Mouse (Mus musculus) left cerebral cortex, adult 8-10 months (tissue): Measurements from ENCODE around the gene Pdss1. TPM values are rescaled to one million over a fixed set of nuclear protein-coding genes. Genes with fewer than 3 reads are reported as not detected.
A peak's percentile ranks its signal among the peaks of the same experiment; 100 is the strongest.
"Not testable (repeated sequence)": the region's sequence is repeated elsewhere in the genome, so short reads cannot be mapped to it uniquely, and the experiment has no call there.

Experiments used
- DNase-seq, 2 experiments: peaks; one replicate each; pipeline ENCODE4 v3.0.0; 2022; ENCODE audit warnings: low spot score in 2 of 2
- total RNA-seq, 4 experiments: library from RNA; stranded (reverse); gene quantifications; 2 replicates each; pipeline ENCODE4 v1.2.4; 2022

Gene Pdss1
- total RNA-seq, result 10 to 100 TPM; 14.5 to 19.3 (median 15.3) TPM

DNA sequence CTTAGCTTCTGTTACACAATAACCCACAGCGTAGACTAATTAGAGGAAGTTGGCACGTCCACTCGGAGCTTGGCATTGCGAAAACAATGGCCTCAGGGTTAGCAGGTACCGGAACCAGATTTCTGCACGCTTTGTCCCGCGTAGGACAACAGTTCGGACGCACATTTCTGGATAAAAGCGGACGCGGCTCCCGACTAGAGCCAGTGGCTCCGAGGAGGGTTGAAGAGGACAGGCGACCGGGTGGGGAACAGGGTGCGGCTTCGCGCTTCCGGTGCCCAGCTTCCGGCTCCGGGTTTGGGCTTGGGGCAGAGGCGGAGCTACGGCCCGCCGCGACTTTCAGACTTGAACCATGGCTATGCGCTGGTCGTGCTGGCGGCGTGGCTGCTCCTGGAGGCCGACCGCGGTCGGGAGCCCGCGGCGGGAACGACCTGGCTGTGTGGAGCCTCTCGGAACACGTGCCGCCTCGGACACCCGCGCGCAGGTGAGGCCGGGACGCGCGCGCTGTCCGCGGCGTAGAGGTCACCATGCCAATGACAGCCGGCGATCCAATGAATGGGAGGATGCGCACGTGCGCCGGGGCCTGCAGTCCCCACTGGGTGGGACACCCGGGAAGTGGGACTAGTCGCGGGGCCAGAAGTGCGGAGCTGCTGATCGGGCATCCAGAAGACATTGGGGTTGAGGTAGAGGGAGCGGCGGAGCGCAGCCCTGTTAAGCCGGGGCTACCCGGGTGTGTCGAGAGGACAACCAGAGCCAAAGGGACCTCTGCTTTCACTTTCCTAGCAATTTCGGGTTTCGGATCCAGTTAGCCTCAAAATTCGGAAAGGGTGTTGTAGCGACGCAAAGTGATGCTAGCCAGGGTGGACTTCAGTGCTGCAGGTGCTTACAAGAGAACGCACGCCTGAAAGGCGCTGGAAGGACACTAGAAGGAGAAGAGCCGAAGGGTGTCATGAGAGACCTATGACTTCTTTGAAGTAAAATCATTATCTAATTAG lies at the start of gene Pdss1:
Gene Pdss1, plus strand, starts transcription at position 241 of the 992 bp plus-strand sequence.
- DNase-seq, result peak; percentile 74 to 89

DNA sequence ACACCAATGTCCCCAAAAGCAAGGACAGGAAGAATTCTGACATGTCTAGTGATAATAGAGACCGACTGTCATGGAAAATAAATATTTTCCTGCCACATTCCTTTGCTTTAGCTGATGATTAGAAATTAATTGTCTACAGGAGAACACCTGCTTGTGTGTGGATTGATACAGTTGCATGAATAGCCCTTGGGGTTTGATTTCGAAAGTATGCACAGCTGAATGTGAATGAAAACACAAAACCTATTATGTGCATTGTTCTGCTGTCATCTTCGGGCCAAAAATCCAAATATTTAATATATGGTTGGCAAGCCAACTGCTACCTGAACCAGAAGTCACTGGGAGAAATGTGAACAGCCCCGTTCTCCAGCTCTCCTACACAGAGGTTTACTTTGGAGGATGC lies 43.4 kb upstream of the Pdss1 start:
- no peak for DNase-seq

DNA sequence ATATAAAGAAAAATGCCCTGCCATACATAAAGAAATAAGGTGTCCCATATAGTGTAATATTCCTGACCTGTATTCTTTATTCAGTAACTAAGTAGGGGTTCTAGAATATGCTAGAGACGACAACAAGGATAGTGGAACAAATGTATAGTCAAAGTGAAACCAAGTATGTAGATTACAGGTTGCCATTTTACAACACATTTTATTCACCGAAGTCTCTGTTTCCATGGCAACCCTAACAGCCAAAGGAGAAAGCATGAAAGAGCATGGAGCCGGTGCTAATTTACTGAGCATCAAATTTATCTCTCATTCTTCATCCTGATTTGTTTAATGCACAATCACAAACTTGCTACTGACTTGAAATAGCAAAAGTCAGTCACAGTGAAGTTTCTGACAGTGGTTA lies 37.8 kb upstream of the Pdss1 start:
- DNase-seq, result peak in 1 of 2 experiments; percentile 10

DNA sequence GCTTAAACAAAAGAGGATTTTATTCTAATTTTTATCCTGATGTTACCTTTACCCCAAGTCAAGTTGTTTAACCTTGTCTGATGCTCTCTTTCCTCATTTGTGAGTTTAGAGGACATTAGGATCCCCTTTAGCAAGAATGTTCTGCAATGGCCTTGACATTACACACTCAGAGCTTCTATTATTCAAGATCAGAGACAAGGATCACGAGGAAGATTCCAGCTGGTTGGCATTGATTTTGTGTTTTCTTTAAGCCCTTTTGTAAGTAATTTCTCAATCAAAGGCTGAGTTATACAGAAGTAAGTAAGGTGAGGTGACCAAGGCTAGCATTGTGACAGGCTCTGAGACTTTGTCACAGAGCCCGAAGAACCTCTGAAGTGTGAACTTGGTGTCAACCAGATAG lies 33.1 kb upstream of the Pdss1 start:
- DNase-seq, result no peak

DNA sequence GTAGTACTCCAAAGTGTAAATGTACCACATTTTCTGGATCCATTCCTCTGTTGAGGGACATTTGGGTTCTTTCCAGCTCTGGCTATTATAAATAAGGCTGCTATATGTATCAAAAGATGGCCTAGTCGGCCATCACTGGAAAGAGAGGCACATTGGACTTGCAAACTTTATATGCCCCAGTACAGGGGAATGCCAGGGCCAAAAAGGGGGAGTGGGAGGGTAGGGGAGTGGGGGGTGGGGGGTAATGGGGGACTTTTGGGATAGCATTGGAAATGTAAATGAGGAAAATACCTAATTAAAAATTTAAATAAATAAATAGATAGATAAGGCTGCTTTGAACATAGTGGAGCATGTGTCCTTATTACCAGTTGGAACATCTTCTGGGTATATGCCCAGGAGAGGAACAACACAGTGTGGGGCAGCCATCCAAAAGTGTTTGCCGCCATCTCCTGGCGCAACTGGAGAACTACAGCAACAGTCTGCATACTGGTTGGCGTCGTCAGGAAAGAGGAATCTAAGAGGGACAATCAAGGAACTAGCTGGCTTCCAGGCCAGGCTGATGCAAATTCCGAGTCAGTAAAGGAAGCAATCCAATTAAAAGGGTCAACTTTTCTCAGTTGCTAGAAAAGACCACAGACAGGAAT lies 30.8 kb upstream of the Pdss1 start:
- DNase-seq, result peak; percentile 15 to 60

DNA sequence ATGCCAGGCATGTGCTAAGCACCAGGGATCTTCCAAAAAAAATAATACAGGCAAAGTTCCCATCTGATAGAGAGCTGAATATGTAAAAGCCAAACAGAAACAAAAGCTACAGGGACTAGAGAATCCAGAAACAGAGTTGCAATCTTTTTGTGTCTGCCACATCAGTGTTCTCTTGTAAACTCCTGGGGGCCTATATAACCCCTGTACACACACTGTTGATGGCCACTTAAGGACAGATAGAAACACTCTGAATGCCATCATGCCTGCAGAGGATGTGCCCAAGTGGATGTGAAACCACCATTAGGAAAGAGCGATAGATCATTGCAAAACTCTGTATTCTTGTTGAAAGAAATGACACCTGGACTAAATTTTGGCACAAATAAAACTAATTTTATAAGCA lies 29.5 kb upstream of the Pdss1 start:
- DNase-seq, result no peak

DNA sequence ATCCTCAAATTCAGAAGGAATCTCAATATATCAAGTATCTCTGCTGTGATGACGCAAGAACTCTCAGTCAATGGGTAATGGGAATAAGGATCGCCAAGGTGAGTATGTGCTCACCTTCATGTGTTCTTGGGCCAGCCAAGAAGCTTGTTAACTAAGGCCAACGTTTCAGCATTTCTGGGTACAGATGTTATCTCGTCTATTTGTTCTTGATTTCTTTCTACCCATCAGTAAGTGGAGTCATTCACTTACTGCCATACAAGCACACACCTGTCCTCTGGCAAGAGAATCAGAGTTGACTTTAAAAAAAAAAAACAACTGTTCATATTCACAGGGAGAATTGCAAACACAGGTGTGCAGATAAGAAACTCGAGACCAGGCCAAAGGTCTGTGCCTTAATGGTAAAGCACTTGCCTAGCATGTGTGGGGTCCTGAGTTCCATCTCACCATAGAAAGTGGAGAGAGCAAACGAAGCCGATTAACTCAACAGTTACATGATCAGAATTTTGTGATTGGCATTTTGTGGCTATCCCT lies 28.4 kb upstream of the Pdss1 start:
- no peak for DNase-seq

DNA sequence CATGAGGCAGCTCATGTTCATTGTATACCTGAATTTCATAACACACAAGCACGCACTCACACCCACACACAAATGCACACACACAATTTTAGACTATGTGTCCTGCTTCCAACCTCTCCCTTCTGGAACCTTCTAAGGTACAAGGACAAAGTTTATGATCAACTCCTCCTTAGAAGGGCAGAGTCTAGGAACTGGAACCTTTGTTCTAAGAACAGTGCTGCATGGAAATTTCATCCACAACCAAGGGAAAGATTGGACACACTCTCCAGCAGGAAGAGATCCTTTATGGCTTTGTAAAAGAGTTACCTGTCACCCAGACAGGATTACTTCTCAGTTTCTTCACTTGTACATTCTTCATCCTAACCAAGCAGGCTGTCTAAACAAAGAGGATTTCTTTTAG lies 22.2 kb upstream of the Pdss1 start:
- DNase-seq, result no peak

DNA sequence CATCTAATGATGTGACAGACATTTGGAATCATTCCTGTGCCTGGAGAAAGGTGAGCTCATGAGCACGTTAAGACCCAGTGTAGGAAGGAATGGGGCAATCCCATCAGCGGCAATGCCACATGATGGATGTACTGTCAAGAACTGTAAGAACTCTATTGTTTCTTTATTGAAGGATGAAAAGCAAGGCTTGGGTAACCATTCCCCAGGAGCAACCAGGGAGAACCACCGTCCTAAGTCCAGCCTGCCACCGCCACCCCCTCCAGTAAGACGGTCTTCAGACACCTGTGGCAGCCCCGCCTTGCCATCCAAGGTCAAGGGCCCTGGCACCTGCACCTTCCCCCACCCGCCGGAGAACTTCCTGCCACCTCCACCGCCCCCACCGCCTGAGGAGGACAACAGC lies 20.7 kb upstream of the Pdss1 start:
- DNase-seq, result no peak

DNA sequence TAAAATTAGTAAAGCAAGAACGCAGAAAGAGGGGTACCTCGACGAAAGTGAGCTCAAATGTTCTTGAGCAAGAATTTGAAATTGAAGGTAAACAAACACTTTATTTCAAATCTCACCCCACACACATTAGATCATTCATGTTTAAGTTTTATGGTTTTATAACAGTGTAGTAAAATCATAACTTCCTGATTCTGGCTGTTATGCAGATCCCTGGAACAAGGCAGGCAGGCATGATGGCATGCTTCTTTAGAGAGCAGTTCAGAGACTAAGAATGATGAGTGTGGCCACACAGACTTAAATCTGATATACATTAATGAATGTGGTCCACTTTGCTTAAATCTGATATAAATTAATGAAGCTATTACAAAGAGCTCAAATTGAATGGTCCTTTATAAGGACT lies 18.7 kb upstream of the Pdss1 start:
- no peak for DNase-seq

DNA sequence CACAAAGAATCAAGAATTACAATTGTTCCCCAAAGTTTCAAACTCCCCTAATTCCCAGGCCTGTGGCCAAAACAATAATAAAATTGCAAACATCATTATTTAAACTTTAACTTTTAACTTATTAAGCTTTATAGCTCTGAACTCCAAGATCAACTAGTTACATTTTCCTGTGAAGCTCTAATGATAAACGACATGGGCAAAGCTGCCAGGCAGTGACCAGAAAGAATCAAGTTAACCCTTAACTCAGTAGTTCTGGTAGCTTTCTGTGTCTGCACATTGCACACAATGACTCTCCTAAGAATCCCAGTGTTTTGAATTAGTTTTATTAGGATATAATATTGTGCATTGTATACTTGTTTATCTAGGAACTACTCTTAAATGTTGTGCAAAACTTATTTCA lies 16.5 kb upstream of the Pdss1 start:
- no peak for DNase-seq

DNA sequence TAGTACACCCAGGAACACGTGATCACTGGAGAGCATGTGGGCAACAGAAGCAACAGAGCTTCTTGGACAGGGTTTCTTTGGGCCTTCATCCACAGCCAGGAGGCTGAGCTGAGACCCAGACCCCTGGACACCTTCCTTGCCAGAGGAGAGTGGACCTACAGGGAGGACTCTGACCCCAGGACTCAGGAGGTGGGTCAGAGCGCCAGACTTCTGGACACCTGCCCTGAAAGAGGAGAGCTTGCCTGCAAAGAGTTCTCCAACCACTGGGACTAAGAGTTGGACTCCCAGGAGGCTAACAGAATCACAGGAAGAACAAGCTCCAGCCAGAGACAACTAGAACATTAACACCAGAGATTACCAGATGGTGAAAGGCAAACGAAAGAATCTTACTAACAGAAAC lies 14.6 kb upstream of the Pdss1 start:
- not testable (repeated sequence) for DNase-seq

DNA sequence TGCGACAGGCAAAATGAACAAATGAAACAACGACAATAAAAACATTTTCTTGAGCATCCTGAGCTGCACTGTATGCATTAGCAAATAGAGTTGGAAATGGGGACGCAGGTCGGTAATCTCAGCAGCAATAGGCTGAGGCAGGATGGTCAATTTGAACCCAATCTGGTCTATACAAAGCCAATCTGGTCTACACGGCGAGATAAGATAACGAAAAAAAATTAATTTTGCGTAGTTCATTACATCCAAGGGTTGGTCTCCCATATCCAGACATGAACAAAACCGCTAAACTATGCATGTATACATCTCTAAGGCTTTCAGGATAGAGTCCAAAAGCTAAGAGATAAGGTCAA lies 415 bp upstream of the Pdss1 start:
- no peak for DNase-seq

DNA sequence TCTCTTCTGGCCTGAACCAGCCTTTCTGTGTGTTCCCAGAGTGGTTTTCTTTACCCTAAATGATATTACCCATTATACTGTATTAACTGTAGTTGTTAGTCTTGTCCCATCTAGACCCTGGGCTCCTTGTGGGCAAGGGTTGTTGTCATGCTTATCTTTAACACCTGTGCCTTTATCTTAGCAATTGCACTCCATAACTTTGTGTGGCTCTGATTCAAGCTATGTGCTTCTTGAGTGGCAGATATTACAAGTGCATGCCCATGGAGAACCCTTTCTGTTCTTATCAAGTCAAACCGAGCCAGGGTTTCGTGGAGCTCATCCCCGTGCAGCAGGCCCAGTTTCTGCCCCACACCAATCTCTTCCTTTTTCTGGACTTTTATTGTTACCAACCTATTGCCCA lies 8.6 kb downstream of the Pdss1 start:
- no peak for DNase-seq

DNA sequence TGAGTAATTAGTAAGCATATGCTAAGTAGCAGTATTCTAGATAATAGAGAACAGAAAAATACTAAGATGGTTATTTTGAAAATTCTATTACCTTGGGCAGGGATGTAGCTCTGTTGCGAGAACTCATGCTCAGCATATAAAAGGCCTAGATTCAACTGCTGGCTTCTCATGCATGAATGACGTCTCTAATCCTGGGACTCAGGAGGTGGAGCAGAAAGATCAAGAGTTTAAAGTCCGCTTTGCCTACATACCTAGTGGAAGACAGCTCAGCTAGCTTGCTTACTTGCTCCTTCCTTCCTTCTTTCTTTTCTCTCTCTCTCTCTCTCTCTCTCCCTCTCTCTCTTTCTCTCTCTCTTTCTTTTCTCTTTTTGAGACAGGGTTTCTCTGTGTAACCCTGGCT lies 19.1 kb downstream of the Pdss1 start:
- no peak for DNase-seq

DNA sequence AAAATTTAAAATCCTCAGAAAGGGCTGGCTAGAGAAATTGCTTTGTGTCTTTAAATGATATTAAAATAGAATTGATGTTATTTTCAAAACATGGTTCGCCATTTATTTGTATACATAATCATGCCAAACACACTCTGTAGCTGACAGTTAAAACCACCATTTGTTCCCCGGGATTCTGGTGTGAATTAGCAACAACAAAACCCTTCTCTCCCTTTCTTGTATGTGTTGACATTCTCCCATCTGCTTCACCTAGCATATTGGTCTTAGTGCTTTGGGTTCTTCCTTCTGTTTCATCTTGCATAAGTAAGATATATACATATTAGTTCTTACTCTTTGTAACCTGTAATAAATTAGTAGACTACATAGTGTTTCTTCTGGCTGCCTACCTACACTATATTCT lies 23.3 kb downstream of the Pdss1 start:
- DNase-seq, result no peak

DNA sequence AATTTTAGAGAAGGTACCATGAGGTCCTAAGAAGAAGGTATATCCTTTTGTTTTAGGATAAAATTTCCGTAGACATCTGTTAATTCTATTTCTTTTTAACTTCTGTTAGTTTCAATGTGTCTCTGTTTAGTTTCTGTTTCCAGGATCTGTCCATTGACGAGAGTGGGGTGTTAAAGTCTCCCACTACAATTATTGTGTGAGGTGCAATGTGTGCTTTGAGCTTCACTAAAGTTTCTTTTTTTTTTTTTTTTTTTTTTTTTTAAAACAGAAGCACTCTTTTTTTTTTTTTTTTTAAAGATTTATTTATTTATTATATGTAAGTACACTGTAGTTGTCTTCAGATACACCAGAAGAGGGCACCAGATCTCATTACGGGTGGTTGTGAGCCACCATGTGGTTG lies 30.6 kb downstream of the Pdss1 start:
- not testable (repeated sequence) for DNase-seq

DNA sequence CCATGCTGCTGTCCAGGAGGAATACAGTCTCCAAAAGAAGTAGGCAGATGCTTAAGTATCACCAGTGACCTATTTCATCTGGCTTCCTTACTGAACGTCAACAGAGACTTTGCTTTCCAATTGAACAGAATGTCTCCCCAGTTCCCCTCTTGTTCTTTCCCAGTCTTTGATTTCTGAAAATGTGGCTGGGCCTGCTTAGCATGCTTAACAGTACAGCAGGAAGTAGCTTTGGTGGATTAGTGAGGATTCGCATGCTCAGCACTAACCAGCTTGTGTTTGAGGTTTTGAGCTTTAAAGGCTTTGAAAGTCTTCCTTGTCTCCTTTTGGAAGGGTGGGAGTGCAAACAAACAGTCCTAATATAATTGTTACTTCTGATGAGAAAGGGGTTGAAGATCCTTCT lies 32.9 kb downstream of the Pdss1 start:
- DNase-seq, result no peak

DNA sequence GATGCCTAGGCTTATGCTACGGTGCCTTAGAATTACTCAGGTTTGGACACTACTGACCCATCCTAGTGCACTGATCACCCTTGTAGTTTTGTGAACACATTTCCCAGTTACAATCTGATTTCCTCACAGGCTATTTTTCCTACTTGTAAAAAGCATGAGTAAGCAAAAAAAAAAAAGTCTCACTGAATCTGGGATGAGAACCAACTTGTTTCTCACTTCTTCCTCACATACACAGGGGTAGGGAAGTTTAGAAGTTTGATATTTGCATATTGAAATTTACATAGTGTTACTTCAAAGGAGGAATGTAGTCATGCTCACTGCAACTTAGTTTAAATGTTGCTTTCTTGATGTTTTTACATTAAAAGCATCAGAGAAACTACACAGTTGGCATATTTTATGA lies 38.2 kb downstream of the Pdss1 start:
- no peak for DNase-seq

DNA sequence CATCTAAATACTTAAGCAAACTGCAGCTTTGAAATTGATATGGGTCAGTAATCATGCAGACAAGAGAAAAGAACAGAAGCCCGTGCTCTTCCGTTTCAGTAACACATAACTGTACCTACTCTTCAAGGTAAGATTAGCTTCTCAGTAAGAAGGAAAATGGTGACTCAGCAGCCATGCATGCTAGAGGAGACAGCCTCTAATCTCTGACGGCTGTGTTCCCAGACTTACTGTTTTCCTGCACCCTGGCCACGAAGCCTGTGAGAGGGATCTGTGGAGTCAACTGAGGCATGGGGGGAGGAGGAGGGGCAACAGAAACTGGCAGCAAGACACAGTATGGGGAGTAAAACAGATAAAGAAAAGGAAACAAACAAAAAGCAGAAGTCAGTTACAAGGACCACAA lies 54.6 kb downstream of the Pdss1 start:
- DNase-seq, result no peak

DNA sequence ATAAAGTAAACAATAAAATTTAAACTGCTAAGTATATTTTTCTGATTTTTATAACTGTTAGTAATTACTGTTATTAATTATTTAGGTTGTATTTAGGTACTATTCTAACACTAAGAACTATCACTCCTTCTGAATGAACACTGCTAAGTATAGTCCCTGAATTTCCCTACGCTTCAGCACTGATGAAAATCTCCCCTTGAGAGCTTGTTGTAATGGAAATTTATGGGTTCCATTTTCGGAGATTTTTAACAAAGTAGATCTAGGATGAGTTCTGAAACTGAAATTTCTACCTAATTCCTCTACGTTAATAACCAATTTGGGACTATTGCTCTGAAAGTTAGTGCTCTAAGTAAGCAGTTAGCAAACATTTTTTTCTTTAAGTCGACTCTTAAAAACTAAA lies 59.0 kb downstream of the Pdss1 start:
- no peak for DNase-seq

DNA sequence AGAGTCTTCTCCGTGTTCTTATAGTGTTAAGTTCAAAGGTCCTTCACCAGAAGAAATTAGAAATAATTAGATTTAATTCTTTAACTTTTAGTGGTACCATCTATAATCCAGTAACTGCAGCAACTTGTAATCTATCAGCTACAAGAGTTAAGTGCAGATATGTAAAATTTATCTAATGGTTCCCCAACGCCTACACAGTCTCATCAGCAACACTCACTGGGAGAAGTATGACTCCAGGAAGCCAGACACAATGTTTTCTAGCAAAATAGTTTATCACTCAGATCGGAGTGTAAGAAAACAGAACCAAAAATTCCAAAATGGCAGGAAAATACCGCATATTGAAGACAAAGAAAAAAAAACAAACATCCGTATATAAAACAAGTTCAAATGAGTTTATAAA lies 60.6 kb downstream of the Pdss1 start:
- DNase-seq, result no peak

DNA sequence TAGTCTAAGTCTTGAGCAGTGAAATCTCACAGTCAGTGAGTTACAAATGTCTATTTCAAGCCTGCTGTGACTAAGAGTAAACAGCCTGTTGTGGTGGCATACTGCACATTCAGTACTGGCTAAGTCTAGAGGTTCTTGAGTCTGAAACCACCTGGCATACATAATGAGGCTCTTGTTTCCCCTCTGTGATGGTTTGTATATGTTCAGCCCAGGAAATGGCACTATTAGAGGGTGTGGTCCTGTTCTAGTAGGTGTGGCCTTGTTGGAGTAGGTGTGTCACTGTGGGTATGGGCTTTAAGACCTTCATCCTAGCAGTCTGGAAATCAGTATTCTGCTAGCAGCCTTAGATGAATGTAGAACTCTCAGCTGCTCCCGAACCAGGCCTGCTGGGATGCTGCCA lies 62.1 kb downstream of the Pdss1 start:
- no peak for DNase-seq
